Comparison of ENCODE assay signal across 15 mouse cellular contexts in genomic region chr2:122137839-122138465, GRCm38 (mm10). TPM values are rescaled to one million over a fixed set of nuclear protein-coding genes. Genes with fewer than 3 reads are reported as not detected.
A peak's percentile ranks its signal among the peaks of the same experiment; 100 is the strongest.
DNase-seq lines count a peak whose midpoint lies in the region; ATAC-seq lines count a peak whose summit lies in the region.
"Had no signal": no experiment of that assay in that cellular context is flagged by ENCODE, and none has a peak within 500 bp of the region (broad histone marks: within the 10 kb centered on the region; RNA-seq: fewer than 3 reads in every experiment).

No protein-coding gene starts in this region.

- ATAC-seq in granulocyte monocyte progenitor cell, adult 5-6 weeks (replicated peaks; ENCODE audit: poor library complexity, severe bottlenecking), result peak; percentile 22; the same call in 1 of the 2 replicates
- peak; percentile 93 for ATAC-seq in liver, embryonic 16.5 days (ENCODE audit: low read depth)
- ATAC-seq in kidney, embryonic 14.5 days (ENCODE audit: low FRiP score, low TSS enrichment), result no peak

- no peaks in the 10 kb centered on the region for H3K9me3 ChIP-seq in liver, embryonic 16.5 days (replicated peaks; ENCODE audit: control insufficient read depth, low read length)
- no peaks in the 10 kb centered on the region for H3K9me3 ChIP-seq in kidney, embryonic 14.5 days (ENCODE audit: control insufficient read depth, low read length)
- H3K9me3 ChIP-seq: hindbrain, embryonic 10.5 days; limb, embryonic 13.5 days had no signal

- H3K27me3 ChIP-seq in liver, embryonic 16.5 days (ENCODE audit: control insufficient read depth, insufficient read depth, low read depth, low read length), result no peaks in the 10 kb centered on the region
- no peaks in the 10 kb centered on the region for H3K27me3 ChIP-seq in kidney, embryonic 14.5 days (ENCODE audit: control insufficient read depth, insufficient read depth, low read length)
- H3K27me3 ChIP-seq: limb, embryonic 13.5 days had no signal

- no peaks in the 10 kb centered on the region for H3K36me3 ChIP-seq in liver, embryonic 16.5 days (ENCODE audit: control insufficient read depth, insufficient read depth)
- no peaks in the 10 kb centered on the region for H3K36me3 ChIP-seq in kidney, embryonic 14.5 days (ENCODE audit: control insufficient read depth, insufficient read depth, low read length)
- H3K36me3 ChIP-seq: hindbrain, embryonic 10.5 days; limb, embryonic 13.5 days had no signal

- H3K27ac ChIP-seq in liver, embryonic 16.5 days (ENCODE audit: low read length), result peak overlapping the region; percentile 74
- no peak overlapping the region for H3K27ac ChIP-seq in kidney, embryonic 14.5 days (ENCODE audit: low read depth, low read length)
- H3K27ac ChIP-seq: hindbrain, embryonic 10.5 days; limb, embryonic 13.5 days had no signal

- H3K4me1 ChIP-seq in liver, embryonic 16.5 days (ENCODE audit: control insufficient read depth, low read depth, low read length), result peaks cover 14% of the 10 kb centered on the region
- H3K4me1 ChIP-seq in kidney, embryonic 14.5 days (ENCODE audit: control insufficient read depth, insufficient read depth, low read length), result no peaks in the 10 kb centered on the region
- H3K4me1 ChIP-seq: hindbrain, embryonic 10.5 days; limb, embryonic 13.5 days had no signal

- H3K9ac ChIP-seq in liver, embryonic 16.5 days (ENCODE audit: low read depth, low read length), result peak overlapping the region; percentile 51
- H3K9ac ChIP-seq in kidney, embryonic 14.5 days (ENCODE audit: low read depth, low read length), result no peak overlapping the region
- H3K9ac ChIP-seq: limb, embryonic 13.5 days had no signal

- WGBS in liver, embryonic 16.5 days (ENCODE audit: insufficient replicate concordance), result 18% methylated on average over 5 of the region's 5 CpGs
- 46% methylated on average over 5 of the region's 5 CpGs for WGBS in kidney, embryonic 14.5 days

- H3K4me2 ChIP-seq in liver, embryonic 16.5 days (ENCODE audit: low read depth, low read length), result peak overlapping the region; percentile 52
- H3K4me2 ChIP-seq in kidney, embryonic 14.5 days (replicated peaks; ENCODE audit: low read depth, low read length), result no peak overlapping the region
- H3K4me2 ChIP-seq: limb, embryonic 13.5 days had no signal

- intact Hi-C loops in gastrocnemius, postnatal 14 days (cut with DNase I; ENCODE audit: low total_unique reads), result no loop called here

- 0 out of 2 replicates have a peak overlapping the region, but pooled peaks have one; percentile 8 for H3K4me3 ChIP-seq in liver, embryonic 16.5 days (ENCODE audit: low read depth, low read length)
- H3K4me3 ChIP-seq in kidney, embryonic 14.5 days (ENCODE audit: low read length), result no peak overlapping the region
- H3K4me3 ChIP-seq: hindbrain, embryonic 10.5 days; limb, embryonic 13.5 days had no signal

- peak; percentile 53 for DNase-seq in spleen, adult 12 weeks (ENCODE audit: low spot score)
- no peak for DNase-seq in spleen, adult 18-20 months
- peak; percentile 58 for DNase-seq in yolk sac, embryonic 10.5 days (ENCODE audit: low spot score)
- DNase-seq in frontal cortex, postnatal 14 days (ENCODE audit: low spot score in 2 of 2), result no peak
- no peak for DNase-seq in gastrocnemius, postnatal 14 days
- DNase-seq: cerebellum, postnatal 25 days; kidney, adult 9 months; lung, postnatal 4 days; retina, postnatal 1 day had no signal

RNA-seq across cellular contexts. Expression of gene B2m, which starts 9.5 kb away (rescaled TPM):
- 1,957 and 2,269 TPM in 2 replicates for total RNA-seq in granulocyte monocyte progenitor cell, adult 5-6 weeks (2014; fragmentation: Nextera tagmentation)
- 1,824 and 1,957 TPM in 2 replicates for total RNA-seq in granulocyte monocyte progenitor cell, adult 5-6 weeks (2017)
- 426 and 495 TPM in 2 replicates for polyA plus RNA-seq in liver, embryonic 16.5 days (2015; fragmentation: Nextera tagmentation; extraction: Ambion mirVana)
- 202 and 246 TPM in 2 replicates for polyA plus RNA-seq in kidney, embryonic 14.5 days (2014; fragmentation: Nextera tagmentation; extraction: Ambion mirVana)
- 10 to 100 TPM; 80.2 to 95.9 TPM for total RNA-seq in gastrocnemius, postnatal 14 days (2021)

RNA-seq across cellular contexts. Expression of gene Spg11, which starts 19.8 kb away (rescaled TPM):
- total RNA-seq in granulocyte monocyte progenitor cell, adult 5-6 weeks (2014; fragmentation: Nextera tagmentation), result 12.2 and 13.2 TPM in 2 replicates
- total RNA-seq in granulocyte monocyte progenitor cell, adult 5-6 weeks (2017), result 10.7 and 12.5 TPM in 2 replicates
- 3.2 and 3.5 TPM in 2 replicates for polyA plus RNA-seq in liver, embryonic 16.5 days (2015; fragmentation: Nextera tagmentation; extraction: Ambion mirVana)
- 6.0 and 12.8 TPM in 2 replicates for polyA plus RNA-seq in kidney, embryonic 14.5 days (2014; fragmentation: Nextera tagmentation; extraction: Ambion mirVana)
- total RNA-seq in gastrocnemius, postnatal 14 days (2021), result 1 to 10 TPM; 6.3 to 6.4 TPM

RNA-seq across cellular contexts. Expression of gene Trim69, which starts 22.5 kb away (rescaled TPM):
- total RNA-seq in granulocyte monocyte progenitor cell, adult 5-6 weeks (2014; fragmentation: Nextera tagmentation), result 0.56 TPM in 1 of 2 replicates, not detected in the other
- not detected in 2 replicates for total RNA-seq in granulocyte monocyte progenitor cell, adult 5-6 weeks (2017)
- 0.05 and 0.07 TPM in 2 replicates for polyA plus RNA-seq in liver, embryonic 16.5 days (2015; fragmentation: Nextera tagmentation; extraction: Ambion mirVana)
- not detected in 2 replicates for polyA plus RNA-seq in kidney, embryonic 14.5 days (2014; fragmentation: Nextera tagmentation; extraction: Ambion mirVana)
- total RNA-seq in gastrocnemius, postnatal 14 days (2021), result not detected
- total RNA-seq: layer of hippocampus, postnatal 14 days had no signal
- polyA plus RNA-seq: hindbrain, embryonic 10.5 days; limb, embryonic 13.5 days had no signal

RNA-seq across cellular contexts. Expression of gene Patl2, which starts 48.0 kb away (rescaled TPM):
- not detected in 2 replicates for total RNA-seq in granulocyte monocyte progenitor cell, adult 5-6 weeks (2014; fragmentation: Nextera tagmentation)
- not detected in 2 replicates for total RNA-seq in granulocyte monocyte progenitor cell, adult 5-6 weeks (2017)
- 0.04 and 0.07 TPM in 2 replicates for polyA plus RNA-seq in liver, embryonic 16.5 days (2015; fragmentation: Nextera tagmentation; extraction: Ambion mirVana)
- not detected in 2 replicates for polyA plus RNA-seq in kidney, embryonic 14.5 days (2014; fragmentation: Nextera tagmentation; extraction: Ambion mirVana)
- not detected for total RNA-seq in gastrocnemius, postnatal 14 days (2021)
- polyA plus RNA-seq: hindbrain, embryonic 10.5 days; limb, embryonic 13.5 days had no signal

RNA-seq across cellular contexts. Expression of gene Terb2, which starts 48.1 kb away (rescaled TPM):
- not detected in 2 replicates for total RNA-seq in granulocyte monocyte progenitor cell, adult 5-6 weeks (2014; fragmentation: Nextera tagmentation)
- not detected in 2 replicates for total RNA-seq in granulocyte monocyte progenitor cell, adult 5-6 weeks (2017)
- polyA plus RNA-seq in liver, embryonic 16.5 days (2015; fragmentation: Nextera tagmentation; extraction: Ambion mirVana), result not detected in 2 replicates
- not detected in 2 replicates for polyA plus RNA-seq in kidney, embryonic 14.5 days (2014; fragmentation: Nextera tagmentation; extraction: Ambion mirVana)
- not detected for total RNA-seq in gastrocnemius, postnatal 14 days (2021)
- total RNA-seq: layer of hippocampus, postnatal 14 days had no signal
- polyA plus RNA-seq: hindbrain, embryonic 10.5 days; limb, embryonic 13.5 days had no signal

Comparison
In these comparisons a context has a peak if more than half of its experiments do, and no peak if none do; other contexts are left out.
1. DNase-seq: peak in spleen, adult 12 weeks (single experiment) and yolk sac, embryonic 10.5 days (single experiment); none in spleen, adult 18-20 months (0 of 2), frontal cortex, postnatal 14 days (0 of 2) and gastrocnemius, postnatal 14 days (single experiment).
2. RNA of gene B2m, which starts 9.5 kb away (total RNA-seq): 1,824 to 2,269 TPM in granulocyte monocyte progenitor cell, adult 5-6 weeks; 80.2 to 95.9 TPM in gastrocnemius, postnatal 14 days; every median in the first group is over 10 times any median in the second.